Mouse (Mus musculus) olfactory bulb, adult 2 months (tissue): ENCODE results near the gene Vcam1. TPM values are rescaled to one million over a fixed set of nuclear protein-coding genes. Genes with fewer than 3 reads are reported as not detected.

Experiments
- H3K27ac ChIP-seq: fragments of 200-500 bp; 2 replicates; pipeline ENCODE4 v1.5.1; 2012; ENCODE audit warnings: low read depth, low read length; ENCODE audit not compliant: insufficient read depth
- H3K4me1 ChIP-seq: fragments of 200-500 bp; 2 replicates; pipeline ENCODE4 v1.6.1; 2012; ENCODE audit warnings: low read length; ENCODE audit not compliant: control insufficient read depth, insufficient read depth
- H3K4me3 ChIP-seq: fragments of 200-500 bp; 2 replicates; pipeline ENCODE4 v1.5.1; 2012; ENCODE audit warnings: mild to moderate bottlenecking, low read depth, low read length, moderate library complexity; ENCODE audit not compliant: insufficient read depth
- CTCF ChIP-seq: fragments of 200-500 bp; IDR thresholded peaks from 2 replicates; pipeline ENCODE4 v1.5.1; 2012; ENCODE audit warnings: low read depth, mild to moderate bottlenecking, low read length, moderate library complexity; ENCODE audit not compliant: insufficient read depth
- POLR2A ChIP-seq: fragments of 200-500 bp; IDR thresholded peaks from 2 replicates; pipeline ENCODE4 v1.6.1; 2012; ENCODE audit warnings: mild to moderate bottlenecking, low read depth, low read length, moderate library complexity; ENCODE audit not compliant: insufficient read depth
- WGBS: fragments of 180-500 bp; shearing (Covaris S2); methylation state at CpG from one replicate; pipeline ENCODE4 v1.1.7; 2018; 5-methylcytosine and 5-hydroxymethylcytosine counted together
- polyA plus RNA-seq: library from polyadenylated mRNA; stranded (reverse); fragments of >200 nt; gene quantifications from 2 replicates; pipeline ENCODE4 v1.2.4, GENCODE M21; 2012; ENCODE audit warnings: low replicate concordance; ENCODE audit not compliant: missing spikeins, insufficient read depth, insufficient read length

The Vcam1 gene
- polyA plus RNA-seq, 1 experiment, result 87.8 TPM

DNA sequence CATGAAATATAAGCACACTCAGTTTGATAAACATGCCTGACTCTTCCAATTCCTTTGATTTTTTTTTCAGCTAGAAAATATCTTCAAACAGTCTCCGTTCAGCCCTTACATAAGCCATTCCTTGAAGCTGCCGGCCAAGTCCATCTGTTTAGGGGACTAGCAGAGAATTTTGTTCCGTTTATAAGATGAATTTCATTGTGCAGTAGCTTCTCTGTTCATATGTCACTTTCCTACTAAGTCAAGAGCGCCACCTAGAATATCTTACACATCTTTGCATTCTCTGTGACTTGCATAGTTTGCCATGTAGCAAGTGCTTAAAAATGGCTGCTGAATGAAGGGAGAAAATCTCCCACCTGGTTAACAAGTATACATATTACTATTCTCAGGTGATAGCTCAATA is 51.0 kb downstream of the Vcam1 start:
- H3K4me3 ChIP-seq, result no peak overlapping the region
- H3K27ac ChIP-seq, result no peak overlapping the region
- H3K4me1 ChIP-seq, result no peaks in the 10 kb centered on the region
- 73% methylated on average over 4 of the region's 4 CpGs for WGBS
- TF ChIP-seq POLR2A, result no peak
- no peak for TF ChIP-seq CTCF

DNA sequence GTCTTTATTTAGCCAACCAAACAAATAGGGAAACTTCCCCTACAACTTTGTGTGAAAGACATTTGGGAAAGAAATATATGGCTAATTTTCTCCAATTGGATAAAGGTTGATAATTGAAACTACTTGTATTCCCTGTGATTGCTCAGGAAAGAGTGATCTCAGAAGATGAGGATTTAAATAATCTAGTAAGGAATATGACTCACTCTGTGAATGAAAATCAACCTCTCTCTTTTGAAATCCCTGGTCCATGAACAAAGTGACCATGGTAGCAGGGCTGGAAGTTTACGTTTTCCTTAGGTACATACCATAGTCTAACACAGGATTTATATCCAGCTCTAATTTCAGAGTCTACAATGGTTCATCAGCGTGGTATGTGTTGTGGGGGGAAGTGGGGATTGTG is 52.7 kb downstream of the Vcam1 start:
- Histone ChIP-seq H3K4me1 (no peaks in the 10 kb centered on the region), H3K4me3 (no peak overlapping the region), H3K27ac (no peak overlapping the region)
- 90% methylated on average over 2 of the region's 2 CpGs for WGBS
- TF ChIP-seq POLR2A (no peak), CTCF (no peak)

DNA sequence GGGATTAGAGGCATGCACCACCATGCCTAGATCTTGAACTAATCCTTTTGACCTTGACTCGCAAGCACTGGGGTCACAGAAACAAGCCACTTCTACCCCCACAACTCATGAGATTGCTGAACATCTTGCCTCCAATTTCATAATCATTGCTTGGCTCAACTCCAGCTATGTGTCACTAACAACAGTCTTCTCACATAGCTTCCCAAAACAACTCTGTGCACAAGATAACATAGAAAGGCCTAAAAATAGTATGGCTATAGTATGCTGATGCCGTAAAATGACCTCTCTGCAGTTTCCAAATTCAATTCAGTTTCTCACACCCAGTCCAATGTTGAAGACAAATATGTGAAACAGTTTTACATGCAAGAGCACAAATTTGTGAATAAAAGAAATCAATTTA is 56.9 kb downstream of the Vcam1 start:
- WGBS, result 89% methylated on average over 2 of the region's 2 CpGs
- Histone ChIP-seq H3K27ac (no peak overlapping the region), H3K4me1 (no peaks in the 10 kb centered on the region), H3K4me3 (no peak overlapping the region)
- no peak for TF ChIP-seq POLR2A
- no peak for TF ChIP-seq CTCF

DNA sequence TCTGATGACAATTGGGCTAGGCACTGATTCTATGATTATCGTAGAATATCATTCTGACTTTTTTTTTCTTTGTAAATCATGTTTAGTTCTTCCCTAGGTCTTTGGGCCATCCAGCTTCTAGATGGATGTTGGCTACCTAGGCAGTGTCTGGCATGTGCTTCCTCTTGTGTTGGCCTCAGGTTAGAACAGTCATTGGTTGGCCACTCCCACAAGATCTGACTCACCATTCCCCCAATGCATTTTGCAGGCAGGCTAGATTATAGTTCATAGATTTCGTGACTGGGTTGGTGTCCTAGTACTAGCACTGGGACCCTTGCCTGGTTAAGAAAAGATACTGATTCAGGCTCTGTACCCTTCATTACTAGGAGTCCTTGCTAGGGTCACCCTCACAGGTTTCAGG is 67.3 kb downstream of the Vcam1 start:
- 93% methylated on average over 2 of the region's 2 CpGs for WGBS
- TF ChIP-seq POLR2A (no peak), CTCF (no peak)
- Histone ChIP-seq H3K4me1 (no peaks in the 10 kb centered on the region), H3K27ac (no peak overlapping the region), H3K4me3 (no peak overlapping the region)

DNA sequence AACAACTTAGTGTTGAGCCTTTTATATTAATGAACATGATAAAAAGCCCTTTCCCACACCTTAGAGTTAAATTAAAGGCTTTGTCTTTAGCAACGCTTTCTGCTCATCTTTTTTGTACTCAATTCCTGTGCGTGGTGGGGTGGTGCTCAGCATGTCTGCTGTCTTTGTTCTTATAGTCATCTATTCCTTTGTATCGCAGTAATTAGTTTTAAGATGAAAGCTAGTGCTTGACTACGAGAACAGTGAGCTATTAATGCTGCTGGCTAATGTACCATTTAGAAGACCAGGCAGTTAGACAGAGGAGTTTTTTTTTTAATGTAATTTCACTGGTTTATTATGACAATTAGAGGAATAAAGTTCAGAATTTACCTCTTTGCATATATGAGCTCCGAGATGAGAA is 69.2 kb downstream of the Vcam1 start:
- H3K27ac ChIP-seq, result no peak overlapping the region
- WGBS, result 35% methylated on average over 5 of the region's 5 CpGs
- TF ChIP-seq CTCF, result no peak
- no peak overlapping the region for H3K4me3 ChIP-seq
- H3K4me1 ChIP-seq, result no peaks in the 10 kb centered on the region

Other genes starting within 250 kb of the Vcam1 start
- gene Dph5, start 241.9 kb downstream of the Vcam1 start, polyA plus RNA-seq, result not detected in 2 replicates
- gene Slc30a7, start 122.3 kb downstream of the Vcam1 start, polyA plus RNA-seq, result not detected in 2 replicates
- not detected in 2 replicates for gene Extl2, start 122.2 kb downstream of the Vcam1 start, polyA plus RNA-seq
- gene Gpr88, start 123.8 kb upstream of the Vcam1 start, polyA plus RNA-seq, result not detected in 2 replicates